Mouse (Mus musculus) urinary bladder, postnatal 14 days (tissue): ENCODE measurements at regions not wholly inside any gene's neighbourhood (a gene's known extent, or its start where the extent isn't known, plus 50 kb on each side); places are given as distances from the start of the nearest gene placed in this dataset.
A peak's percentile ranks its signal among the peaks of the same experiment; 100 is the strongest.

Source experiments
- DNase-seq: peaks from one replicate; pipeline ENCODE4 v3.0.0; 2021; ENCODE audit warnings: low spot score

DNA sequence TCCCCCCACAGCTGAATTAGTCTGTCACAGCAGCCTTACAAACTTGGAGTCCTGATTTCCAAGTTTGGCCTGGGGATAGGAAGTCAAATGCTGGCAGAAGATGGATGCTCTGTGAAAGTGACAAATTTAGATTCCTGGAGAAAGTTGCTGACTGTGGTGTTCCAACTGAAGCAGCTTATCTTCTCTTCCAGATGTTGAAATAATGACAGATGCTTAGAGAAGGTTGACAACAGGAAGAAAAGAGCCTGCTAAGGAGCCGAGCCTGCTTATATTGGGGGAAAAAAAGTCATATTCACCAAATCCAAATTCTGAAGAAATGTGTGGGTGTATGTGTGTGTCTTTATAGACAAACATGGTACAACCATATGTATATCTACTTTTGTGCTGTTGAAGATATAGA is 1380.4 kb upstream of the Cdh8 start:
- no peak for DNase-seq

- no peak for DNase-seq
Observed at GRCm38 (mm10) chr8:100793951-100794350, 1377.7 kb upstream of the Cdh8 start.

DNA sequence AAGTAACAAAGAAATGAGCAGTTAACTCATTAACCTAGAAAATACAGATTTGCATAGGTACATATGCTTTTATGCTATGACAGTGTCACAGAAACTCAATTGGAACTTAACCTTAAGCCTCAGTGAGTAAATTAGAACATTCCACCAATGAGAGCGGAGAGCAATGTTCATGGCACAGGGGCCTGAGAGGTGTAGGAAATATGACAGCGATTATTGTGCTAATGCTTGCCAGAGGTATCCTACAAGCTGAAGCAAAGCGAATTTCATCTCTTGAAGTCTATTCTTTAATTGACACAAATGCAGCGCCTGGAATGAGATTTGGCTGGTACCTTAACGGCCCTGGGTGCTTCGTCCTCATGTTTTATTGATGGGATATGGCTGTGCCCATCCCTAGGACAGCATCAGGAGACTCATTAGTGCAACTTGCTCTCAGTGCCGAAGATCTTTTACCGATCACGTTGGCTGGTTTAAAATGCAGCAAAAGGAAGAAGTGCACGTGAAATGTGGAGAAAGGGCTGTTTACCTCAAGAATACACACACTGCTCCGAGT is 1374.4 kb upstream of the Cdh8 start:
- DNase-seq = no peak

- no peak for DNase-seq
Observed at GRCm38 (mm10) chr8:100788132-100788531, 1371.9 kb upstream of the Cdh8 start.

DNA sequence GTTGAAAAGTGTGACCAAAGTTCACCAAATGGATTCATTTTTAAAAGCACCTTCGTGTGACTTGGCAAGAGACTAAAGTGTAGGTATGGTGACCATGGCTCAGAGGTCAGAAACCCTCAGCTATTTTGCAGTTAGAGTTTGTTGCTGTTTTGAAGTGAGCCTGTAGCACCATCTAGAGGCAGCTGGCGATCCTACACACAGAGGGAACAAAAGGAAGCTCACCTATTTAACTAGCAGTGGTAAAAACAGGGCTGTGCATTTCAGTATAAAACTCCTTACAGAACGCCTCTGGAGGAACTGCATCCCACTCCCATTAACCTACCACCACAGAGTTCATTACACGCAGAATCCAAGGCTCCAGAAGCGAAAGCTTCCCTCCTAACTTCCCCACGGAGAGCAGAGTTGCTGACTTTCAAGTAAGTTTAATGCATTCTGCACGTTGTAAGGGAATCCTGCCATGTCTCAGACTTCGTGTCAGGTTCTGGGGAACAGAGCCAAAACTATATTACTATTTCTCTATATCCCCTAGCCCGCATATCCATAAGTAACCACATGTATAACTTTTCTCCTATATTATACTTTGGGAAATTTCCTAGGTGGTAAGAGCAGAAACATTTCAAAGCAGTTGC is 1356.6 kb upstream of the Cdh8 start:
- peak; percentile 3 for DNase-seq

DNA sequence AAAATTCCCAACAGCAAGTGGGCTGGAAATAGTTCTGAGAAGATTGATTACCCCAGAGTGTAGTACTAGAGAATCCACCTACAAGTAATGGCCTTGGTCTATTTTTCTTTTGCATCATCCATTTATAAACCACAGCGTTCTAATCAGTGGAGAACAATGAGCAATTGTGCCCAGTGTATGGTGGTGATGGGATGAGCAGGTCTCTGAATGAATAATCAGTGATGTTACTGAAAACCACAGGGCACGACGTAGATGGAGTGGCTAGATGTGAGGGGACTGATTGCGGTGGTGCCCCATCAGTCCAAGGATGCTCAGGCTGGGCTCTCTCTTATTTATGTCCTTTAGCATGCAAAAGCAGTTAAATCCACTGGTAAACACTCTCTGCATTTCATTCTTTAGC is 1353.3 kb upstream of the Cdh8 start:
- no peak for DNase-seq

- DNase-seq = no peak
Observed at GRCm38 (mm10) chr8:100733927-100734326, 1317.7 kb upstream of the Cdh8 start.

GRCm38 (mm10) chr8:100702365-100702764 is 1286.1 kb upstream of the Cdh8 start:
- DNase-seq = no peak

DNA sequence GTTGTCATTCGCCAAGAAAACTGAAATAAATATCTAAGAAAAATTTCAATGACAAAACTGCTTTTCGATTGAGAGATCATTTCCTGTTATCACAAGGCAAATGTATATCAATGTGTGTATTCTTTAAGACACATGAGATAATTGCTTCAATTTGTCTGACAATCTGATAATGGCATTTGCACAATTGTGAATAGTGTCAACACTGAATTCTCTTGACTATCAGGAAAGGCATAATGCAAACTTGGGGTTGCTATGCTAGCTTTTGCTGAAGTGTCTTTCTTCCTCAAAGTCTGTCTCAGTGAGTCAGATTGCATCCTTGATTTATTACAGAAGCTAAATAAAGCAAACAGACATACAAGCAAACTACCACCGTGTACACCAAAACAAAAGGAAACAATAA is 1278.8 kb upstream of the Cdh8 start:
- DNase-seq = no peak

- no peak for DNase-seq
Observed at GRCm38 (mm10) chr8:100678580-100678979, 1262.3 kb upstream of the Cdh8 start.
